Mouse (Mus musculus): ENCODE results near the gene Ptprm.

GRCm38 (mm10) chr17:66783601-66784000 lies 570.7 kb downstream of the Ptprm start:
- TF ChIP-seq EP300 (IDR thresholded peaks at IDR 0.05) (no peak), CTCF (IDR thresholded peaks at IDR 0.05) (no peak)
